Mouse (Mus musculus): ENCODE results near the gene Cyp2c39.

- no peak for TF ChIP-seq POLR2A (IDR thresholded peaks at IDR 0.05; ENCODE audit: low read depth, low read length)
- TF ChIP-seq CTCF (conservative IDR thresholded peaks at IDR 0.05; ENCODE audit: insufficient read depth, insufficient read length, low read depth, low read length): no peak
These were observed 1.1 kb upstream of the Cyp2c39 start for GRCm38 (mm10) chr19:39509533-39509932.

All from kidney, adult 2 months (tissue).